Mouse (Mus musculus): ENCODE measurements around the gene Bicral. TPM values are rescaled to one million over a fixed set of nuclear protein-coding genes. Genes with fewer than 3 reads are reported as not detected.
"Not testable (repeated sequence)": the region's sequence is repeated elsewhere in the genome, so short reads cannot be mapped to it uniquely, and the experiment has no call there.

The Bicral gene
- polyA plus RNA-seq, 1 experiment: 1.8 TPM

- Histone ChIP-seq H3K4me3 (replicated peaks) (no peak overlapping the region), H3K36me3 (replicated peaks; ENCODE audit: low read length) (peaks cover 17% of the 10 kb centered on the region), H3K9me3 (no peaks in the 10 kb centered on the region), H3K4me1 (peaks cover 22% of the 10 kb centered on the region), H3K27me3 (replicated peaks) (no peaks in the 10 kb centered on the region)
- no peak for TF ChIP-seq FLI1 (IDR thresholded peaks at IDR 0.05; ENCODE audit: low read length)
- TF ChIP-seq GATA1 (IDR thresholded peaks at IDR 0.05; ENCODE audit: borderline replicate concordance, low read length): no peak
These were observed 11.1 kb downstream of the Bicral start for GRCm38 (mm10) chr17:46847206-46847605.

- H3K27me3 ChIP-seq (replicated peaks); H3K9me3 ChIP-seq; H3K4me3 ChIP-seq (replicated peaks): not testable (repeated sequence)
- H3K36me3 ChIP-seq (replicated peaks; ENCODE audit: low read length): peaks cover 20% of the 10 kb centered on the region
- H3K4me1 ChIP-seq: peaks cover 23% of the 10 kb centered on the region
These were observed 11.7 kb downstream of the Bicral start for GRCm38 (mm10) chr17:46846573-46846972.

GRCm38 (mm10) chr17:46845262-46845661 lies 13.0 kb downstream of the Bicral start:
- no peak overlapping the region for H3K4me3 ChIP-seq (replicated peaks)
- no peaks in the 10 kb centered on the region for H3K9me3 ChIP-seq
- TF ChIP-seq FLI1 (IDR thresholded peaks at IDR 0.05; ENCODE audit: low read length) (no peak), GATA1 (IDR thresholded peaks at IDR 0.05; ENCODE audit: borderline replicate concordance, low read length) (no peak)
- H3K4me1 ChIP-seq: peaks cover 24% of the 10 kb centered on the region
- H3K27me3 ChIP-seq (replicated peaks): no peaks in the 10 kb centered on the region
- H3K36me3 ChIP-seq (replicated peaks; ENCODE audit: low read length): peaks cover 26% of the 10 kb centered on the region

GRCm38 (mm10) chr17:46844811-46845210 lies 13.5 kb downstream of the Bicral start:
- Histone ChIP-seq H3K4me1 (peaks cover 29% of the 10 kb centered on the region), H3K4me3 (replicated peaks) (no peak overlapping the region), H3K27me3 (replicated peaks) (no peaks in the 10 kb centered on the region), H3K9me3 (no peaks in the 10 kb centered on the region), H3K36me3 (replicated peaks; ENCODE audit: low read length) (peaks cover 29% of the 10 kb centered on the region)
- TF ChIP-seq FLI1 (IDR thresholded peaks at IDR 0.05; ENCODE audit: low read length) (no peak), GATA1 (IDR thresholded peaks at IDR 0.05; ENCODE audit: borderline replicate concordance, low read length) (no peak)

GRCm38 (mm10) chr17:46843716-46844115 lies 14.6 kb downstream of the Bicral start:
- Histone ChIP-seq H3K4me1 (peaks cover 24% of the 10 kb centered on the region), H3K27me3 (replicated peaks) (no peaks in the 10 kb centered on the region), H3K4me3 (replicated peaks) (no peak overlapping the region), H3K9me3 (no peaks in the 10 kb centered on the region), H3K36me3 (replicated peaks; ENCODE audit: low read length) (peaks cover 30% of the 10 kb centered on the region)
- TF ChIP-seq GATA1 (IDR thresholded peaks at IDR 0.05; ENCODE audit: borderline replicate concordance, low read length) (no peak), FLI1 (IDR thresholded peaks at IDR 0.05; ENCODE audit: low read length) (no peak)

GRCm38 (mm10) chr17:46843022-46843421 lies 15.3 kb downstream of the Bicral start:
- Histone ChIP-seq H3K27me3 (replicated peaks) (no peaks in the 10 kb centered on the region), H3K9me3 (no peaks in the 10 kb centered on the region), H3K4me3 (replicated peaks) (no peak overlapping the region), H3K4me1 (peaks cover 27% of the 10 kb centered on the region), H3K36me3 (replicated peaks; ENCODE audit: low read length) (peaks cover 32% of the 10 kb centered on the region)
- no peak for TF ChIP-seq GATA1 (IDR thresholded peaks at IDR 0.05; ENCODE audit: borderline replicate concordance, low read length)
- no peak for TF ChIP-seq FLI1 (IDR thresholded peaks at IDR 0.05; ENCODE audit: low read length)

GRCm38 (mm10) chr17:46840304-46841010 lies 17.8 kb downstream of the Bicral start:
- TF ChIP-seq GATA1 (IDR thresholded peaks at IDR 0.05; ENCODE audit: borderline replicate concordance, low read length) (no peak), FLI1 (IDR thresholded peaks at IDR 0.05; ENCODE audit: low read length) (no peak)
- Histone ChIP-seq H3K27me3 (replicated peaks) (no peaks in the 10 kb centered on the region), H3K4me3 (replicated peaks) (no peak overlapping the region), H3K4me1 (peaks cover 32% of the 10 kb centered on the region), H3K9me3 (no peaks in the 10 kb centered on the region), H3K36me3 (replicated peaks; ENCODE audit: low read length) (peaks cover 28% of the 10 kb centered on the region)

GRCm38 (mm10) chr17:46838396-46838920 lies 19.8 kb downstream of the Bicral start:
- Histone ChIP-seq H3K36me3 (replicated peaks; ENCODE audit: low read length) (peaks cover 21% of the 10 kb centered on the region), H3K4me3 (replicated peaks) (no peak overlapping the region), H3K9me3 (no peaks in the 10 kb centered on the region), H3K4me1 (peaks cover 30% of the 10 kb centered on the region), H3K27me3 (replicated peaks) (no peaks in the 10 kb centered on the region)
- TF ChIP-seq GATA1 (IDR thresholded peaks at IDR 0.05; ENCODE audit: borderline replicate concordance, low read length): no peak
- no peak for TF ChIP-seq FLI1 (IDR thresholded peaks at IDR 0.05; ENCODE audit: low read length)

- Histone ChIP-seq H3K4me1 (peaks cover 36% of the 10 kb centered on the region), H3K4me3 (replicated peaks) (no peak overlapping the region), H3K27me3 (replicated peaks) (no peaks in the 10 kb centered on the region), H3K36me3 (replicated peaks; ENCODE audit: low read length) (peaks cover 21% of the 10 kb centered on the region), H3K9me3 (no peaks in the 10 kb centered on the region)
- TF ChIP-seq FLI1 (IDR thresholded peaks at IDR 0.05; ENCODE audit: low read length) (no peak), GATA1 (IDR thresholded peaks at IDR 0.05; ENCODE audit: borderline replicate concordance, low read length) (no peak)
These were observed 20.4 kb downstream of the Bicral start for GRCm38 (mm10) chr17:46837897-46838296.

GRCm38 (mm10) chr17:46835093-46835715 lies 23.1 kb downstream of the Bicral start:
- peaks cover 47% of the 10 kb centered on the region for H3K4me1 ChIP-seq
- H3K36me3 ChIP-seq (replicated peaks; ENCODE audit: low read length): peaks cover 9% of the 10 kb centered on the region
- no peak overlapping the region for H3K4me3 ChIP-seq (replicated peaks)
- H3K27me3 ChIP-seq (replicated peaks): no peaks in the 10 kb centered on the region
- no peaks in the 10 kb centered on the region for H3K9me3 ChIP-seq
- TF ChIP-seq GATA1 (IDR thresholded peaks at IDR 0.05; ENCODE audit: borderline replicate concordance, low read length): no peak
- TF ChIP-seq FLI1 (IDR thresholded peaks at IDR 0.05; ENCODE audit: low read length): no peak
